Mouse (Mus musculus) heart, adult 2 months (tissue): ENCODE measurements around the gene Golph3l. TPM values are rescaled to one million over a fixed set of nuclear protein-coding genes. Genes with fewer than 3 reads are reported as not detected.

Experiments used
- DNase-seq, 2 experiments: peaks; one replicate each; pipeline ENCODE4 v3.0.0; 2021
- H3K27ac ChIP-seq: fragments of 200-600 bp; 2 replicates; pipeline ENCODE4 v1.8.1; 2022
- H3K27me3 ChIP-seq: fragments of 200-500 bp; 2 replicates; pipeline ENCODE4 v1.6.1; 2012; ENCODE audit warnings: mild to moderate bottlenecking, low read length, inconsistent platforms, mixed read lengths; ENCODE audit not compliant: control insufficient read depth, insufficient read depth
- H3K36me3 ChIP-seq: fragments of 200-500 bp; 2 replicates; pipeline ENCODE4 v1.6.1; 2012; ENCODE audit warnings: low read length, inconsistent platforms; ENCODE audit not compliant: control insufficient read depth, insufficient read depth
- H3K4me1 ChIP-seq: fragments of 200-500 bp; 2 replicates; pipeline ENCODE4 v1.6.1; 2011; ENCODE audit warnings: low read length; ENCODE audit not compliant: control insufficient read depth, insufficient read depth
- H3K4me3 ChIP-seq: fragments of 200-600 bp; 2 replicates; pipeline ENCODE4 v1.8.1; 2022
- H3K79me2 ChIP-seq: fragments of 200-500 bp; replicated peaks from 2 replicates; pipeline ENCODE4 v1.6.1; 2012; ENCODE audit warnings: mild to moderate bottlenecking, inconsistent platforms, low read length, moderate library complexity, mixed read lengths; ENCODE audit not compliant: control insufficient read depth, insufficient read depth
- H3K9ac ChIP-seq: fragments of 200-500 bp; 2 replicates; pipeline ENCODE4 v1.6.1; 2012; ENCODE audit warnings: low read depth, mild to moderate bottlenecking, control low read depth, inconsistent platforms, low read length, mixed read lengths
- CTCF ChIP-seq: fragments of 200-600 bp; IDR thresholded peaks from 2 replicates; pipeline ENCODE4 v1.8.1; 2022; ENCODE audit warnings: antibody characterized with exemption, mild to moderate bottlenecking, moderate library complexity
- EP300 ChIP-seq: fragments of 200-500 bp; IDR thresholded peaks from 2 replicates; pipeline ENCODE4 v1.6.1; 2011; ENCODE audit warnings: low read depth, low read length, control low read depth; ENCODE audit not compliant: insufficient read depth
- POLR2A ChIP-seq: fragments of 200-500 bp; IDR thresholded peaks from 2 replicates; pipeline ENCODE4 v1.6.1; 2011; ENCODE audit warnings: mild to moderate bottlenecking, low read depth, low read length, control low read depth; ENCODE audit not compliant: insufficient read depth
- WGBS: fragments of 180-500 bp; shearing (Covaris S2); methylation state at CpG from one replicate; pipeline ENCODE4 v1.1.7; 2018; 5-methylcytosine and 5-hydroxymethylcytosine counted together
- intact Hi-C: fragments of 180-260 bp; cut with DNase I; formaldehyde crosslinking; loops from one replicate; pipeline ENCODE4 v1.15.1; 2025
- polyA plus RNA-seq: library from polyadenylated mRNA; depleted of rRNA; stranded (reverse); fragments of >200 nt; gene quantifications from 2 replicates; pipeline ENCODE4 v1.2.3, GENCODE M21; 2012; rRNA removed
- total RNA-seq, 2 experiments: library from RNA; stranded (reverse); gene quantifications; 2 replicates each; pipeline ENCODE4 v1.2.3; 2021

Gene Golph3l
- total and polyA plus RNA-seq, 3 experiments, result 6.0 to 17.8 (median 15.6) TPM

- intact Hi-C loops, result no loop called here
- peak overlapping the region; percentile 81; the same call in 1 of the 2 replicates for H3K4me3 ChIP-seq
- peak overlapping the region; percentile 57 for H3K9ac ChIP-seq
- H3K36me3 ChIP-seq, result peaks cover 73% of the 10 kb centered on the region
- no peaks in the 10 kb centered on the region for H3K27me3 ChIP-seq
- peaks cover 11% of the 10 kb centered on the region for H3K79me2 ChIP-seq
- peak in 1 of 2 experiments; percentile 15 for DNase-seq
- peak overlapping the region; percentile 99 for H3K27ac ChIP-seq
- peaks cover 39% of the 10 kb centered on the region for H3K4me1 ChIP-seq
- 57% methylated on average over 3 of the region's 3 CpGs for WGBS
- no peak for TF ChIP-seq EP300
- TF ChIP-seq POLR2A, result peak; percentile 25; the same call in 1 of the 2 replicates
- no peak for TF ChIP-seq CTCF
These were observed 75.4 kb downstream of the Golph3l start for GRCm38 (mm10) chr3:95663969-95664608.

- H3K27me3 ChIP-seq, result no peaks in the 10 kb centered on the region
- H3K36me3 ChIP-seq, result peaks cover 76% of the 10 kb centered on the region
- WGBS, result 80% methylated on average over 4 of the region's 4 CpGs
- H3K79me2 ChIP-seq, result peaks cover 7% of the 10 kb centered on the region
- H3K4me3 ChIP-seq, result no peak overlapping the region
- intact Hi-C loops, result no loop called here
- H3K27ac ChIP-seq, result peak overlapping the region; percentile 99
- DNase-seq, result no peak
- peaks cover 44% of the 10 kb centered on the region for H3K4me1 ChIP-seq
- peak overlapping the region; percentile 39 for H3K9ac ChIP-seq
- TF ChIP-seq EP300 (no peak), POLR2A (no peak), CTCF (no peak)
These were observed 76.2 kb downstream of the Golph3l start for GRCm38 (mm10) chr3:95664940-95665352.

GRCm38 (mm10) chr3:95666124-95666844 is 77.5 kb downstream of the Golph3l start:
- Histone ChIP-seq H3K27me3 (no peaks in the 10 kb centered on the region), H3K27ac (peak overlapping the region; percentile 99), H3K36me3 (peaks cover 62% of the 10 kb centered on the region), H3K79me2 (peaks cover 8% of the 10 kb centered on the region), H3K4me3 (peak overlapping the region; percentile 2; the same call in 1 of the 2 replicates), H3K4me1 (peaks cover 45% of the 10 kb centered on the region), H3K9ac (no peak overlapping the region)
- 19% methylated on average over 6 of the region's 6 CpGs for WGBS
- intact Hi-C loops, result no loop called here
- DNase-seq, result peak; percentile 69 to 80
- peak; percentile 63 for TF ChIP-seq POLR2A
- TF ChIP-seq EP300, result peak; percentile 91
- TF ChIP-seq CTCF, result no peak

GRCm38 (mm10) chr3:95667521-95667920 is 78.8 kb downstream of the Golph3l start:
- WGBS, result 12% methylated on average over 4 of the region's 4 CpGs

GRCm38 (mm10) chr3:95668026-95668425 is 79.3 kb downstream of the Golph3l start:
- intact Hi-C loops, result no loop called here

More at GRCm38 (mm10) chr3:95667521-95667920, 78.8 kb downstream of the Golph3l start:
- H3K27ac ChIP-seq, result peak overlapping the region; percentile 99
- intact Hi-C loops, result no loop called here
- no peak for DNase-seq
- H3K79me2 ChIP-seq, result peaks cover 10% of the 10 kb centered on the region
- H3K36me3 ChIP-seq, result peaks cover 55% of the 10 kb centered on the region
- TF ChIP-seq EP300 (no peak), POLR2A (no peak), CTCF (no peak)
- peaks cover 53% of the 10 kb centered on the region for H3K4me1 ChIP-seq
- peak overlapping the region; percentile 76 for H3K9ac ChIP-seq
- no peak overlapping the region for H3K4me3 ChIP-seq
- no peaks in the 10 kb centered on the region for H3K27me3 ChIP-seq

More at GRCm38 (mm10) chr3:95668026-95668425, 79.3 kb downstream of the Golph3l start:
- peaks cover 53% of the 10 kb centered on the region for H3K36me3 ChIP-seq
- peak; percentile 69 to 80 for DNase-seq
- peaks cover 54% of the 10 kb centered on the region for H3K4me1 ChIP-seq
- 2% methylated on average over 7 of the region's 7 CpGs for WGBS
- no peaks in the 10 kb centered on the region for H3K27me3 ChIP-seq
- H3K27ac ChIP-seq, result peak overlapping the region; percentile 99
- peak overlapping the region; percentile 76 for H3K9ac ChIP-seq
- TF ChIP-seq POLR2A, result 0 out of 2 replicates have a peak, but pooled peaks have one; percentile 32
- TF ChIP-seq EP300, result peak; percentile 84; the same call in 1 of the 2 replicates
- TF ChIP-seq CTCF, result no peak
- H3K4me3 ChIP-seq, result no peak overlapping the region
- H3K79me2 ChIP-seq, result peaks cover 7% of the 10 kb centered on the region; the same call in 1 of the 2 replicates

Other genes with a start within 250 kb of the Golph3l start
- gene Setdb1, start 231.7 kb upstream of the Golph3l start, total RNA-seq, result 10 to 100 TPM; 10.4 to 12.2 TPM
- 8.0 and 12.6 TPM in 2 replicates for gene Setdb1, start 231.7 kb upstream of the Golph3l start, polyA plus RNA-seq
- not detected for gene 4930558C23Rik, start 186.1 kb upstream of the Golph3l start, total RNA-seq
- 0.26 TPM in 1 of 2 replicates, not detected in the other for gene 4930558C23Rik, start 186.1 kb upstream of the Golph3l start, polyA plus RNA-seq
- 10 to 100 TPM; 37.4 to 41.5 TPM for gene Arnt, start 154.5 kb upstream of the Golph3l start, total RNA-seq
- gene Arnt, start 154.5 kb upstream of the Golph3l start, polyA plus RNA-seq, result 26.2 and 34.1 TPM in 2 replicates
- 1 to 10 TPM; 7.4 to 8.7 TPM for gene Ctsk, start 89.7 kb upstream of the Golph3l start, total RNA-seq
- 5.4 and 9.1 TPM in 2 replicates for gene Ctsk, start 89.7 kb upstream of the Golph3l start, polyA plus RNA-seq
- gene Ctss, start 62.1 kb upstream of the Golph3l start, total RNA-seq, result 10 to 100 TPM; 15.3 to 16.5 TPM
- gene Ctss, start 62.1 kb upstream of the Golph3l start, polyA plus RNA-seq, result 10.3 and 12.4 TPM in 2 replicates
- not detected for gene Hormad1, start 29.3 kb upstream of the Golph3l start, total RNA-seq
- gene Hormad1, start 29.3 kb upstream of the Golph3l start, polyA plus RNA-seq, result not detected in 2 replicates
- gene Ensa, start 36.1 kb downstream of the Golph3l start, total RNA-seq, result 10 to 100 TPM; 71.5 to 77.7 TPM
- gene Ensa, start 36.1 kb downstream of the Golph3l start, polyA plus RNA-seq, result 17.4 and 28.3 TPM in 2 replicates
- 100 to 1,000 TPM; 134 to 139 TPM for gene Mcl1, start 69.9 kb downstream of the Golph3l start, total RNA-seq
- 39.1 and 64.4 TPM in 2 replicates for gene Mcl1, start 69.9 kb downstream of the Golph3l start, polyA plus RNA-seq
- gene Adamtsl4, start 99.0 kb downstream of the Golph3l start, total RNA-seq, result 10 to 100 TPM; 39.2 to 51.4 TPM
- gene Adamtsl4, start 99.0 kb downstream of the Golph3l start, polyA plus RNA-seq, result 36.2 and 46.2 TPM in 2 replicates
- 10 to 100 TPM; 54.4 to 61.9 TPM for gene Ecm1, start 150.6 kb downstream of the Golph3l start, total RNA-seq
- gene Ecm1, start 150.6 kb downstream of the Golph3l start, polyA plus RNA-seq, result 173 and 200 TPM in 2 replicates
- gene Tars2, start 171.3 kb downstream of the Golph3l start, total RNA-seq, result 10 to 100 TPM; 42.1 to 45.3 TPM
- gene Tars2, start 171.3 kb downstream of the Golph3l start, polyA plus RNA-seq, result 31.3 and 54.4 TPM in 2 replicates
- 10 to 100 TPM; 35.5 to 47.7 TPM for gene Rprd2, start 229.9 kb downstream of the Golph3l start, total RNA-seq
- 12.1 and 13.9 TPM in 2 replicates for gene Rprd2, start 229.9 kb downstream of the Golph3l start, polyA plus RNA-seq